Mouse (Mus musculus): ENCODE measurements around the gene Mypn. TPM values are rescaled to one million over a fixed set of nuclear protein-coding genes. Genes with fewer than 3 reads are reported as not detected.
A peak's percentile ranks its signal among the peaks of the same experiment; 100 is the strongest.

Gene Mypn
- polyA plus RNA-seq, 1 experiment = 1.9 TPM

DNA sequence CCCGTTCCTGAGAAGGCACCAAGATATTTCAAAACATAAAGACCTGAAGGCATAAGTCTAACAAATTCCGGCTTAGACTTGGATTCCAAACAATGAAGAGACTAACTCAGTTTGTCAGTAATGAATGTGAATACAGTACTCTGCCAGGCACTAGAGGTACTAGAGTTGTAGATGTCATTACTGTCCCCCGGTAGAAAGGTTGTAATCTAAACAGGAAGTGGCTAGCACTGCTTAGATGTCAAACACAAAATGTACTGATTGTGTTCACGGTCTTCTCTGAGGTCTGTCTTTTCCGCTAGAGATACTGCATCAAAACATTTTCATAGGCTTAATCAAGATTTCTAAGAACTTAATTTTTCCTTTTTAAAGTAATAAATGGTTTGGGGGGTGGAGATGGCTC lies 27.9 kb upstream of the Mypn start:
- TF ChIP-seq POLR2A (IDR thresholded peaks at IDR 0.05; ENCODE audit: borderline replicate concordance, insufficient read depth, low read length) = no peak
- no peak for TF ChIP-seq CTCF (IDR thresholded peaks at IDR 0.05; ENCODE audit: borderline replicate concordance, insufficient read depth, low read depth, low read length)
- Histone ChIP-seq H3K4me3 (replicated peaks; ENCODE audit: insufficient read depth, low read depth, low read length) (no peak overlapping the region), H3K27me3 (ENCODE audit: control insufficient read depth, insufficient read depth, low read length) (no peaks in the 10 kb centered on the region), H3K4me1 (ENCODE audit: control insufficient read depth, insufficient read depth, low read length) (no peaks in the 10 kb centered on the region), H3K27ac (ENCODE audit: insufficient read depth, low read length) (no peak overlapping the region)
- 92% methylated on average over 5 of the region's 5 CpGs for WGBS
- DNase-seq = no peak

- no peak for TF ChIP-seq CTCF (IDR thresholded peaks at IDR 0.05; ENCODE audit: borderline replicate concordance, insufficient read depth, low read depth, low read length)
- no peak for TF ChIP-seq POLR2A (IDR thresholded peaks at IDR 0.05; ENCODE audit: borderline replicate concordance, insufficient read depth, low read length)
- Histone ChIP-seq H3K4me1 (ENCODE audit: control insufficient read depth, insufficient read depth, low read length) (no peaks in the 10 kb centered on the region), H3K27me3 (ENCODE audit: control insufficient read depth, insufficient read depth, low read length) (no peaks in the 10 kb centered on the region), H3K4me3 (replicated peaks; ENCODE audit: insufficient read depth, low read depth, low read length) (no peak overlapping the region), H3K27ac (ENCODE audit: insufficient read depth, low read length) (no peak overlapping the region)
- DNase-seq = no peak
- 25% methylated on average over 5 of the region's 5 CpGs for WGBS
These were observed 27.1 kb upstream of the Mypn start for GRCm38 (mm10) chr10:63230854-63231253.

GRCm38 (mm10) chr10:63230266-63230665 lies 26.5 kb upstream of the Mypn start:
- 85% methylated on average over 7 of the region's 7 CpGs for WGBS
- Histone ChIP-seq H3K4me3 (replicated peaks; ENCODE audit: insufficient read depth, low read depth, low read length) (no peak overlapping the region), H3K27me3 (ENCODE audit: control insufficient read depth, insufficient read depth, low read length) (no peaks in the 10 kb centered on the region), H3K4me1 (ENCODE audit: control insufficient read depth, insufficient read depth, low read length) (no peaks in the 10 kb centered on the region), H3K27ac (ENCODE audit: insufficient read depth, low read length) (no peak overlapping the region)
- TF ChIP-seq POLR2A (IDR thresholded peaks at IDR 0.05; ENCODE audit: borderline replicate concordance, insufficient read depth, low read length) = no peak
- TF ChIP-seq CTCF (IDR thresholded peaks at IDR 0.05; ENCODE audit: borderline replicate concordance, insufficient read depth, low read depth, low read length) = no peak
- no peak for DNase-seq

- no peak overlapping the region for H3K27ac ChIP-seq (ENCODE audit: insufficient read depth, low read length)
- no peak for DNase-seq
- no peaks in the 10 kb centered on the region for H3K27me3 ChIP-seq (ENCODE audit: control insufficient read depth, insufficient read depth, low read length)
- H3K4me3 ChIP-seq (replicated peaks; ENCODE audit: insufficient read depth, low read depth, low read length) = no peak overlapping the region
- 55% methylated on average over 12 of the region's 12 CpGs for WGBS
- H3K4me1 ChIP-seq (ENCODE audit: control insufficient read depth, insufficient read depth, low read length) = no peaks in the 10 kb centered on the region
- TF ChIP-seq CTCF (IDR thresholded peaks at IDR 0.05; ENCODE audit: borderline replicate concordance, insufficient read depth, low read depth, low read length) (no peak), POLR2A (IDR thresholded peaks at IDR 0.05; ENCODE audit: borderline replicate concordance, insufficient read depth, low read length) (no peak)
These were observed 20.6 kb upstream of the Mypn start for GRCm38 (mm10) chr10:63224341-63224740.

DNA sequence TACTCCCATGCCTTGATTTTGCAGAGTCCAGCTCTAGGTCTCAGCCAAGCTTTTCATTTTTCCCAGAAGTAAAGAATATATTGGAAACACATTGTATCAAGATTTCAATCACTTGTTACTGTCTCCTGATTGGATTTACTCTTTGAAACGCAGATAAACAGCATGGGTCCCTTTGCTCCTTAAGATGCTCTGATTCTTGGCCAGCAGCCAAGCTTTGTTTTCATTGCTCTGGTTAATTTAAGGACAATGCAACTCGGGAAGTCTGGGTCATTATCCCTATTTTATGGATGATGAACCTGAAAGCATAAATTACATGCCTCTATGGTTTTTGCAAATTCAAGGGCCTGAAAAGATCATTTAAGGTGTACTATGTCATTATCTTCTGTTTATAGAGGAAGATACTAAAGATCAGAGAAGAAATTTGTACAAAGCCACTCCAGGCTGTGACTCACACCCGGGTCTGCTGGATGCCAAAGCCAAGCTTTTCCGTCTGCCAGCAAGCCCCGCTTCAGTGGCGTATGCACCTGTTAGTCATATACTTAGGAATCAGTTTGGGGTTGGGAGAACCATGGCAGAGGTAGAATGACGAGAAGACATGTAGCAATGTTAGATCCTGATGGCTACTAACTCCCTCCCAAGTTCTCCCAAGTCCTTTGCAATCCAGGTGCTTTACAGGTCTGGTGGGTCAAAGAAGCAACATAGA lies 17.5 kb upstream of the Mypn start:
- TF ChIP-seq POLR2A (IDR thresholded peaks at IDR 0.05; ENCODE audit: borderline replicate concordance, insufficient read depth, low read length) (no peak), CTCF (IDR thresholded peaks at IDR 0.05; ENCODE audit: borderline replicate concordance, insufficient read depth, low read depth, low read length) (no peak)
- 14% methylated on average over 7 of the region's 7 CpGs for WGBS
- Histone ChIP-seq H3K27ac (ENCODE audit: insufficient read depth, low read length) (no peak overlapping the region), H3K27me3 (ENCODE audit: control insufficient read depth, insufficient read depth, low read length) (no peaks in the 10 kb centered on the region), H3K4me1 (ENCODE audit: control insufficient read depth, insufficient read depth, low read length) (no peaks in the 10 kb centered on the region), H3K4me3 (replicated peaks; ENCODE audit: insufficient read depth, low read depth, low read length) (no peak overlapping the region)
- DNase-seq = peak in 1 of 2 experiments; percentile 21

DNA sequence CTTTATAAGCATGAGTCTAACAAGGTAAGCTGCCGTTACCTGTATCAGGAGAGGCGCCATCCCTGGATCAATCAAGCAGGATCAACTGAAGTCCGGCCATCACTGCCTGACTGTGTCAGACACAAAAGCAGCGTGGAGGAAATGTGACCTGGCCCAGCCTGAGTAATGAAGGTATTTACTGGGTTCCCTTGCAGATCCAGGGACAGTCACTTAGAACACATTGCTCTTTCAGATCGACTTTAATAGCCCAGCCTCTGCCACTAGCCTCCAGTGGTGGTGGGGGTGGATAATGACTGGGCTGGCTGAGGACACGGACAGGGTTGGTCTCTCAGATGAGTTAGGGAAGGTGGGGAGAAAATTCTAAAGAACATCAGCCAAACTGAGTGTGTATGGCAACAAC lies 5.1 kb upstream of the Mypn start:
- Histone ChIP-seq H3K27me3 (ENCODE audit: control insufficient read depth, insufficient read depth, low read length) (no peaks in the 10 kb centered on the region), H3K27ac (ENCODE audit: insufficient read depth, low read length) (no peak overlapping the region), H3K4me3 (replicated peaks; ENCODE audit: insufficient read depth, low read depth, low read length) (no peak overlapping the region), H3K4me1 (ENCODE audit: control insufficient read depth, insufficient read depth, low read length) (no peaks in the 10 kb centered on the region)
- no peak for DNase-seq
- WGBS = 69% methylated on average over 6 of the region's 6 CpGs
- TF ChIP-seq CTCF (IDR thresholded peaks at IDR 0.05; ENCODE audit: borderline replicate concordance, insufficient read depth, low read depth, low read length) = no peak
- no peak for TF ChIP-seq POLR2A (IDR thresholded peaks at IDR 0.05; ENCODE audit: borderline replicate concordance, insufficient read depth, low read length)

- no peaks in the 10 kb centered on the region for H3K4me1 ChIP-seq (ENCODE audit: control insufficient read depth, insufficient read depth, low read length)
- no peaks in the 10 kb centered on the region for H3K27me3 ChIP-seq (ENCODE audit: control insufficient read depth, insufficient read depth, low read length)
- no peak for TF ChIP-seq CTCF (IDR thresholded peaks at IDR 0.05; ENCODE audit: borderline replicate concordance, insufficient read depth, low read depth, low read length)
- TF ChIP-seq POLR2A (IDR thresholded peaks at IDR 0.05; ENCODE audit: borderline replicate concordance, insufficient read depth, low read length) = no peak
- no peak overlapping the region for H3K27ac ChIP-seq (ENCODE audit: insufficient read depth, low read length)
- 63% methylated on average over 3 of the region's 3 CpGs for WGBS
- H3K4me3 ChIP-seq (replicated peaks; ENCODE audit: insufficient read depth, low read depth, low read length) = no peak overlapping the region
- no peak for DNase-seq
These were observed 750 bp downstream of the Mypn start for GRCm38 (mm10) chr10:63203002-63203401.

DNA sequence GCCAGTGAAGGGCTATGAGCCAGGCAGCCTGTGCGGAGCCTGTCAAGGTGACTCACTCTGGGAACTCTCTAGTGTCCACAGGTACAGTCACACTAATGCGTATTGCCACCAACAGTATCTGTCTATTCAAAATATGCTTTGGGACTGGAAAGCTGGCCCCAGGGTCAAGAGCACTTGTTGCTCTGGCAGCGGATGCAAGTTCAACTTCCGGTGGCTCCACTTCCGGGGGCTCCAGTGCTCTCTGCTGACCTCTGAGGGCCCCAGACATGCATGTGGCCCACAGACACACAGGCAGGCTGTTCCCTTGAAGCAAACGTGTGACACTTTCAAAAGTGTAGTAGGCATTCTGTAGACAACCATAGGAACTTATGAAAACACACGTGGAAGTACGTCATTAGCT lies 2.2 kb downstream of the Mypn start:
- Histone ChIP-seq H3K27ac (ENCODE audit: insufficient read depth, low read length) (no peak overlapping the region), H3K4me3 (replicated peaks; ENCODE audit: insufficient read depth, low read depth, low read length) (no peak overlapping the region), H3K27me3 (ENCODE audit: control insufficient read depth, insufficient read depth, low read length) (no peaks in the 10 kb centered on the region), H3K4me1 (ENCODE audit: control insufficient read depth, insufficient read depth, low read length) (no peaks in the 10 kb centered on the region)
- no peak for DNase-seq
- WGBS = 79% methylated on average over 8 of the region's 8 CpGs
- no peak for TF ChIP-seq POLR2A (IDR thresholded peaks at IDR 0.05; ENCODE audit: borderline replicate concordance, insufficient read depth, low read length)

Data from cerebellum, adult 2 months (tissue).